Mouse (Mus musculus) kidney, postnatal 10 days (tissue): ENCODE measurements at regions not wholly inside any gene's neighbourhood (a gene's known extent, or its start where the extent isn't known, plus 50 kb on each side); places are given as distances from the start of the nearest gene placed in this dataset.
"Not testable (repeated sequence)": the region's sequence is repeated elsewhere in the genome, so short reads cannot be mapped to it uniquely, and the experiment has no call there.

Experiments
- DNase-seq: peaks from one replicate; pipeline ENCODE4 v3.0.0; 2021; ENCODE audit warnings: mixed read lengths

DNA sequence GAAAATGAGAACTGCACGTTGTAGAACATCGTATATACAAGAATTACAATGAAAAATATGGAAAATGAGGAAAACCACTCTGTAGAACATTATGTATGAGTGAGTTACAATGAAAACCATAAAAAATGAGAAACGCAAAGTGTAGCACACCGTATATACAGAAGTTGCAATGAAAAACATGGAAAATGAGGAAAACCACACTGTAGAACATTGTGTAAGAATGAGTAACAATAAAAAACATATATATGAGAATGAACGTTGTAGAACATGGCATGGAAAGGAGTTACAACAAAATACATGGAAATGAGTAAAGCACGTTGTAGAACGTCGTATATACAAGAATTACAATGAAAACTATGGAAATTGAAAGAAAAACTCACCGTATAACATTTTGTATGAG is 378.6 kb downstream of the Gm3376 start:
- DNase-seq, result peak; percentile 1

- DNase-seq, result not testable (repeated sequence)
These were observed 379.2 kb downstream of the Gm3376 start for GRCm38 (mm10) chrY:4150681-4151080.

DNA sequence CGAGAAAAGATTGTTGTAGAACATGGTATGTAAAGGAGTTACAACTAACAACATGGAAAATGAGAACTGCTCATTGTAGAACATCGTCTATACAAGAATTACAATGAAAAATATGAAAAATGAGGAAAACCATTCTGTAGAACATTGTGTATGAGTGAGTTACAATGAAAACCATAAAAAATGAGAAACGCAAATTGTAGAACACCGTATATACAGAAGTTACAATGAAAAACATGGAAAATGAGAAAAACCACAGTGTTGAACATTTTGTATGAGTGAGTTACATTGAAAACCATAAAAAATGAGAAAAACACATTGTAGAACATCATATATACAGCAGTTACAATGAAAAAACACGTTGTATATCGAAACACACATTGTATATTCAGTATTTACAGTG is 381.5 kb downstream of the Gm3376 start:
- not testable (repeated sequence) for DNase-seq

GRCm38 (mm10) chrY:4160371-4160770 is 388.9 kb downstream of the Gm3376 start:
- no peak for DNase-seq
